Mouse (Mus musculus) left cerebral cortex, adult 9 months (tissue): ENCODE data around the gene Gm21767.
"Not testable (repeated sequence)": the region's sequence is repeated elsewhere in the genome, so short reads cannot be mapped to it uniquely, and the experiment has no call there.

Source experiments
- DNase-seq, 2 experiments: peaks; one replicate each; pipeline ENCODE4 v3.0.0; 2022; ENCODE audit warnings: low spot score in 2 of 2

Gm21767 gene

GRCm38 (mm10) chrY:13941438-13941837, at the start of gene Gm21767:
TSS of gene Gm21767 (plus strand) at chrY:13941738.
- not testable (repeated sequence) for DNase-seq
